ENCODE assay signal across 10 mouse cellular contexts in genomic region chr3:108081681-108082080, GRCm38 (mm10). TPM values are rescaled to one million over a fixed set of nuclear protein-coding genes. Genes with fewer than 3 reads are reported as not detected.
A peak's percentile ranks its signal among the peaks of the same experiment; 100 is the strongest.
DNase-seq lines count a peak whose midpoint lies in the region; ATAC-seq and TF ChIP-seq lines count a peak whose summit lies in the region.
"Had no signal": no experiment of that assay in that cellular context is flagged by ENCODE, and none has a peak within 500 bp of the region (broad histone marks: within the 10 kb centered on the region; RNA-seq: fewer than 3 reads in every experiment).

No protein-coding gene starts in this region.

- peak overlapping the region; percentile 25; the same call in 1 of the 2 replicates for H3K9ac ChIP-seq in forebrain, embryonic 12.5 days
- H3K9ac ChIP-seq in forebrain, embryonic 16.5 days (replicated peaks; ENCODE audit: low read depth, low read length): no peak overlapping the region; the same call in 1 of the 2 replicates
- peak overlapping the region; percentile 92 for H3K9ac ChIP-seq in liver, embryonic 12.5 days
- H3K9ac ChIP-seq in stomach, embryonic 14.5 days (replicated peaks; ENCODE audit: low read depth, low read length): no peak overlapping the region

- H3K4me3 ChIP-seq in forebrain, embryonic 12.5 days (replicated peaks): no peak overlapping the region
- no peak overlapping the region for H3K4me3 ChIP-seq in forebrain, embryonic 16.5 days (replicated peaks; ENCODE audit: low read length)
- no peak overlapping the region; the same call in 1 of the 2 replicates for H3K4me3 ChIP-seq in layer of hippocampus, adult 2 months
- H3K4me3 ChIP-seq in liver, embryonic 12.5 days: no peak overlapping the region
- H3K4me3 ChIP-seq in stomach, embryonic 14.5 days (ENCODE audit: low read depth, low read length): no peak overlapping the region
- H3K4me3 ChIP-seq: erythroblast, embryonic 14.5 days had no signal

- H3K4me2 ChIP-seq in forebrain, embryonic 12.5 days: 0 out of 2 replicates have a peak overlapping the region, but pooled peaks have one; percentile 2
- no peak overlapping the region for H3K4me2 ChIP-seq in forebrain, embryonic 16.5 days (ENCODE audit: low read length)
- H3K4me2 ChIP-seq in liver, embryonic 12.5 days: peak overlapping the region; percentile 98
- no peak overlapping the region for H3K4me2 ChIP-seq in stomach, embryonic 14.5 days (replicated peaks; ENCODE audit: low read depth, low read length)

- H3K36me3 ChIP-seq in forebrain, embryonic 12.5 days (replicated peaks): peaks cover 37% of the 10 kb centered on the region
- peaks cover 6% of the 10 kb centered on the region for H3K36me3 ChIP-seq in forebrain, embryonic 16.5 days (ENCODE audit: control insufficient read depth, insufficient read depth)
- peaks cover 78% of the 10 kb centered on the region for H3K36me3 ChIP-seq in liver, embryonic 12.5 days
- peaks cover 22% of the 10 kb centered on the region for H3K36me3 ChIP-seq in stomach, embryonic 14.5 days (ENCODE audit: control insufficient read depth, insufficient read depth, low read length)

- H3K9me3 ChIP-seq in forebrain, embryonic 12.5 days: no peaks in the 10 kb centered on the region
- no peaks in the 10 kb centered on the region for H3K9me3 ChIP-seq in forebrain, embryonic 16.5 days (ENCODE audit: control insufficient read depth, low read length)
- H3K9me3 ChIP-seq in liver, embryonic 12.5 days (replicated peaks): no peaks in the 10 kb centered on the region
- no peaks in the 10 kb centered on the region for H3K9me3 ChIP-seq in stomach, embryonic 14.5 days (ENCODE audit: control insufficient read depth, low read depth, low read length)

- intact Hi-C loops in gastrocnemius, postnatal 14 days (cut with DNase I; ENCODE audit: low total_unique reads): no loop called here

- DNase-seq in layer of hippocampus, adult 2 months (ENCODE audit: low spot score in 2 of 2): no peak
- no peak for DNase-seq in layer of hippocampus, adult 8-10 months (ENCODE audit: low spot score in 2 of 2)
- DNase-seq in thymus, postnatal 10 days (ENCODE audit: low spot score in 2 of 2): no peak
- no peak for DNase-seq in gastrocnemius, postnatal 14 days
- DNase-seq: cerebellum, adult 11 months had no signal

- no peak overlapping the region for H3K27ac ChIP-seq in forebrain, embryonic 12.5 days
- H3K27ac ChIP-seq in forebrain, embryonic 16.5 days (ENCODE audit: low read length): no peak overlapping the region
- peak overlapping the region; percentile 68; the same call in 1 of the 2 replicates for H3K27ac ChIP-seq in layer of hippocampus, adult 2 months
- H3K27ac ChIP-seq in liver, embryonic 12.5 days: peak overlapping the region; percentile 95
- H3K27ac ChIP-seq in stomach, embryonic 14.5 days (ENCODE audit: low read length): peak overlapping the region; percentile 10; the same call in 1 of the 2 replicates

- TF ChIP-seq CTCF in layer of hippocampus, adult 2 months (conservative IDR thresholded peaks at IDR 0.05): no peak

- ATAC-seq in forebrain, embryonic 12.5 days (ENCODE audit: low FRiP score): no peak
- ATAC-seq in forebrain, embryonic 16.5 days: no peak
- ATAC-seq in liver, embryonic 12.5 days: no peak
- no peak for ATAC-seq in stomach, embryonic 14.5 days (ENCODE audit: insufficient number of reproducible peaks, insufficient read depth, low FRiP score, low read depth)

- H3K4me1 ChIP-seq in forebrain, embryonic 12.5 days: peaks cover 50% of the 10 kb centered on the region
- H3K4me1 ChIP-seq in forebrain, embryonic 16.5 days (replicated peaks; ENCODE audit: control insufficient read depth, insufficient read depth, low read length): peaks cover 41% of the 10 kb centered on the region
- H3K4me1 ChIP-seq in liver, embryonic 12.5 days: peaks cover 48% of the 10 kb centered on the region
- H3K4me1 ChIP-seq in stomach, embryonic 14.5 days (ENCODE audit: control insufficient read depth, insufficient read depth, low read length): peaks cover 27% of the 10 kb centered on the region

- 49% methylated on average over 4 of the region's 4 CpGs for WGBS in forebrain, embryonic 12.5 days
- 42% methylated on average over 4 of the region's 4 CpGs for WGBS in forebrain, embryonic 16.5 days
- 72% methylated on average over 4 of the region's 4 CpGs for WGBS in liver, embryonic 12.5 days (ENCODE audit: insufficient replicate concordance)
- 56% methylated on average over 4 of the region's 4 CpGs for WGBS in stomach, embryonic 14.5 days

- H3K27me3 ChIP-seq in forebrain, embryonic 12.5 days: no peaks in the 10 kb centered on the region
- H3K27me3 ChIP-seq in forebrain, embryonic 16.5 days (replicated peaks; ENCODE audit: control insufficient read depth, insufficient read depth, low read length): no peaks in the 10 kb centered on the region
- no peaks in the 10 kb centered on the region for H3K27me3 ChIP-seq in liver, embryonic 12.5 days (replicated peaks)
- H3K27me3 ChIP-seq in stomach, embryonic 14.5 days (ENCODE audit: control insufficient read depth, insufficient read depth, low read length): no peaks in the 10 kb centered on the region

RNA-seq across cellular contexts. Expression of gene Ampd2, which starts 4.8 kb away (rescaled TPM):
- polyA plus RNA-seq in forebrain, embryonic 12.5 days (2016; fragmentation: Nextera tagmentation; extraction: Ambion mirVana): 47.3 and 50.5 TPM in 2 replicates
- 55.7 and 64.3 TPM in 2 replicates for polyA plus RNA-seq in forebrain, embryonic 16.5 days (2015; fragmentation: Nextera tagmentation; extraction: Ambion mirVana)
- 10 to 100 TPM; 74.0 to 76.7 TPM for total RNA-seq in layer of hippocampus, adult 2 months (2021)
- total RNA-seq in layer of hippocampus, adult 8-10 months (2022): 10 to 100 TPM; 64.2 to 82.5 (median 74.0) TPM
- polyA plus RNA-seq in liver, embryonic 12.5 days (2016; fragmentation: Nextera tagmentation; extraction: Ambion mirVana): 77.4 and 80.6 TPM in 2 replicates
- polyA plus RNA-seq in stomach, embryonic 14.5 days (2014; fragmentation: Nextera tagmentation; extraction: Ambion mirVana): 33.6 and 36.0 TPM in 2 replicates
- 1 to 10 TPM; 4.8 to 7.2 TPM for total RNA-seq in gastrocnemius, postnatal 14 days (2021)

RNA-seq across cellular contexts. Expression of gene Gnat2, which starts 10.9 kb away (rescaled TPM):
- 0.44 and 0.86 TPM in 2 replicates for polyA plus RNA-seq in forebrain, embryonic 12.5 days (2016; fragmentation: Nextera tagmentation; extraction: Ambion mirVana)
- polyA plus RNA-seq in forebrain, embryonic 16.5 days (2015; fragmentation: Nextera tagmentation; extraction: Ambion mirVana): 0.13 and 0.31 TPM in 2 replicates
- total RNA-seq in layer of hippocampus, adult 2 months (2021): not detected
- total RNA-seq in layer of hippocampus, adult 8-10 months (2022): under 1 TPM in 1 of 4 experiments, not detected in 3; 0.61 TPM
- 2.7 and 3.3 TPM in 2 replicates for polyA plus RNA-seq in liver, embryonic 12.5 days (2016; fragmentation: Nextera tagmentation; extraction: Ambion mirVana)
- 0.51 and 1.2 TPM in 2 replicates for polyA plus RNA-seq in stomach, embryonic 14.5 days (2014; fragmentation: Nextera tagmentation; extraction: Ambion mirVana)
- under 1 TPM in 1 of 2 experiments, not detected in 1; 0.23 TPM for total RNA-seq in gastrocnemius, postnatal 14 days (2021)

RNA-seq across cellular contexts. Expression of gene Gstm4, which starts 37.0 kb away (rescaled TPM):
- polyA plus RNA-seq in forebrain, embryonic 12.5 days (2016; fragmentation: Nextera tagmentation; extraction: Ambion mirVana): 11.3 and 12.2 TPM in 2 replicates
- polyA plus RNA-seq in forebrain, embryonic 16.5 days (2015; fragmentation: Nextera tagmentation; extraction: Ambion mirVana): 15.2 and 15.9 TPM in 2 replicates
- 10 to 100 TPM; 11.5 to 12.3 TPM for total RNA-seq in layer of hippocampus, adult 2 months (2021)
- total RNA-seq in layer of hippocampus, adult 8-10 months (2022): 10 to 100 TPM; 11.1 to 14.4 (median 13.4) TPM
- polyA plus RNA-seq in liver, embryonic 12.5 days (2016; fragmentation: Nextera tagmentation; extraction: Ambion mirVana): 16.2 and 16.6 TPM in 2 replicates
- polyA plus RNA-seq in stomach, embryonic 14.5 days (2014; fragmentation: Nextera tagmentation; extraction: Ambion mirVana): 18.1 and 21.2 TPM in 2 replicates
- total RNA-seq in gastrocnemius, postnatal 14 days (2021): 10 to 100 TPM; 11.4 to 12.0 TPM

Comparison
In these comparisons a context has a peak if more than half of its experiments do, and no peak if none do; other contexts are left out.
1. H3K4me2 ChIP-seq: peak in forebrain, embryonic 12.5 days (single experiment) and liver, embryonic 12.5 days (single experiment); none in forebrain, embryonic 16.5 days (single experiment) and stomach, embryonic 14.5 days (single experiment).
2. H3K9ac ChIP-seq: peak in forebrain, embryonic 12.5 days (single experiment) and liver, embryonic 12.5 days (single experiment); none in forebrain, embryonic 16.5 days (single experiment) and stomach, embryonic 14.5 days (single experiment).
3. H3K27ac ChIP-seq: peak in layer of hippocampus, adult 2 months (single experiment), liver, embryonic 12.5 days (single experiment) and stomach, embryonic 14.5 days (single experiment); none in forebrain, embryonic 12.5 days (single experiment) and forebrain, embryonic 16.5 days (single experiment).